Mouse (Mus musculus) heart, postnatal 0 days (tissue): ENCODE measurements around the gene Pglyrp2. TPM values are rescaled to one million over a fixed set of nuclear protein-coding genes. Genes with fewer than 3 reads are reported as not detected.

Experiments
- ATAC-seq: fragments of 200-750 bp; cut with Nextera tagmentation; 2 replicates; pipeline ENCODE4 v1.8.0; 2017; ENCODE audit warnings: low read depth, moderate number of reproducible peaks, moderate library complexity; ENCODE audit not compliant: insufficient read depth
- DNase-seq: peaks from one replicate; pipeline ENCODE4 v3.0.0-alpha.2; 2016; ENCODE audit warnings: low spot score
- H3K27ac ChIP-seq: fragments of 300-500 bp; sonication (generic); 2 replicates; pipeline ENCODE4 v1.5.1; 2014; ENCODE audit warnings: low read depth, mild to moderate bottlenecking
- H3K27me3 ChIP-seq: fragments of 300-500 bp; sonication (generic); 2 replicates; pipeline ENCODE4 v1.6.1; 2014; ENCODE audit warnings: low read length, mixed read lengths; ENCODE audit not compliant: control insufficient read depth, insufficient read depth
- H3K36me3 ChIP-seq: fragments of 300-500 bp; sonication (generic); replicated peaks from 2 replicates; pipeline ENCODE4 v1.6.1; 2014; ENCODE audit warnings: low read length, mixed read lengths; ENCODE audit not compliant: control insufficient read depth, insufficient read depth
- H3K4me1 ChIP-seq: fragments of 300-500 bp; sonication (generic); 2 replicates; pipeline ENCODE4 v1.6.1; 2014; ENCODE audit warnings: antibody characterized with exemption; ENCODE audit not compliant: control insufficient read depth, insufficient read depth
- H3K4me2 ChIP-seq: fragments of 300-500 bp; sonication (generic); 2 replicates; pipeline ENCODE4 v1.6.1; 2014; ENCODE audit warnings: low read depth, mild to moderate bottlenecking, low read length, moderate library complexity
- H3K4me3 ChIP-seq: fragments of 300-500 bp; sonication (generic); 2 replicates; pipeline ENCODE4 v1.5.1; 2014; ENCODE audit warnings: low read depth, low read length
- H3K9ac ChIP-seq: fragments of 300-500 bp; sonication (generic); replicated peaks from 2 replicates; pipeline ENCODE4 v1.6.1; 2014; ENCODE audit warnings: low read depth, low read length, mixed read lengths
- H3K9me3 ChIP-seq: fragments of 300-500 bp; sonication (generic); replicated peaks from 2 replicates; pipeline ENCODE4 v1.6.1; 2016; ENCODE audit warnings: low read length; ENCODE audit not compliant: control insufficient read depth
- CTCF ChIP-seq: IDR thresholded peaks from 2 replicates; pipeline ENCODE4 v1.5.1; 2016; ENCODE audit warnings: antibody characterized with exemption, control low read depth, low read depth
- EP300 ChIP-seq: IDR thresholded peaks from 2 replicates; pipeline ENCODE4 v1.6.1; 2016; ENCODE audit warnings: antibody characterized with exemption, low read depth
- WGBS: fragments of 180-500 bp; shearing (Covaris S2); extraction: QIAGEN DNeasy Blood & Tissue Kit; methylation state at CpG from one replicate; pipeline ENCODE4 v1.1.7; 2014; 5-methylcytosine and 5-hydroxymethylcytosine counted together
- polyA plus RNA-seq: library from polyadenylated mRNA; unstranded; fragments of >200 nt; fragmentation: Nextera tagmentation; extraction: Ambion mirVana; gene quantifications from 2 replicates; pipeline ENCODE4 v1.2.1, GENCODE M21; 2015
- total RNA-seq: library from RNA; depleted of rRNA; stranded (reverse); fragments of >200 nt; gene quantifications from 2 replicates; pipeline ENCODE4 v1.2.3, GENCODE M21; 2014; ENCODE audit warnings: low replicate concordance

Pglyrp2 gene
- total and polyA plus RNA-seq, 2 experiments from 2014 or later: not detected

GRCm38 (mm10) chr17:32437106-32437505 lies 13.1 kb upstream of the Pglyrp2 start:
- no peak overlapping the region for H3K4me2 ChIP-seq
- DNase-seq: no peak
- no peak overlapping the region for H3K4me3 ChIP-seq
- no peaks in the 10 kb centered on the region for H3K36me3 ChIP-seq
- no peak overlapping the region for H3K9ac ChIP-seq
- H3K27ac ChIP-seq: no peak overlapping the region
- no peaks in the 10 kb centered on the region for H3K27me3 ChIP-seq
- 85% methylated on average over 4 of the region's 4 CpGs for WGBS
- no peaks in the 10 kb centered on the region for H3K4me1 ChIP-seq
- no peak for TF ChIP-seq CTCF
- TF ChIP-seq EP300: no peak
- no peaks in the 10 kb centered on the region for H3K9me3 ChIP-seq
- ATAC-seq: no peak

- TF ChIP-seq EP300: no peak
- no peak for TF ChIP-seq CTCF
- Histone ChIP-seq H3K4me3 (no peak overlapping the region), H3K9ac (no peak overlapping the region), H3K9me3 (no peaks in the 10 kb centered on the region), H3K4me2 (no peak overlapping the region), H3K36me3 (no peaks in the 10 kb centered on the region), H3K4me1 (no peaks in the 10 kb centered on the region), H3K27ac (no peak overlapping the region), H3K27me3 (no peaks in the 10 kb centered on the region)
- ATAC-seq (no peak), DNase-seq (no peak)
- WGBS: 69% methylated on average over 5 of the region's 5 CpGs
Measured at GRCm38 (mm10) chr17:32435151-32435550, 11.2 kb upstream of the Pglyrp2 start.

GRCm38 (mm10) chr17:32434324-32434723 lies 10.4 kb upstream of the Pglyrp2 start:
- no peak for ATAC-seq
- TF ChIP-seq CTCF (no peak), EP300 (no peak)
- WGBS: 52% methylated on average over 4 of the region's 4 CpGs

GRCm38 (mm10) chr17:32431972-32432371 lies 8.0 kb upstream of the Pglyrp2 start:
- Histone ChIP-seq H3K9ac (no peak overlapping the region), H3K27ac (no peak overlapping the region)
- no peak for ATAC-seq

More at GRCm38 (mm10) chr17:32434324-32434723, 10.4 kb upstream of the Pglyrp2 start:
- no peak overlapping the region for H3K9ac ChIP-seq
- no peak overlapping the region for H3K27ac ChIP-seq
- no peaks in the 10 kb centered on the region for H3K9me3 ChIP-seq
- H3K36me3 ChIP-seq: no peaks in the 10 kb centered on the region
- no peak overlapping the region for H3K4me3 ChIP-seq
- no peak overlapping the region for H3K4me2 ChIP-seq
- H3K27me3 ChIP-seq: no peaks in the 10 kb centered on the region
- no peak for DNase-seq
- H3K4me1 ChIP-seq: no peaks in the 10 kb centered on the region

GRCm38 (mm10) chr17:32426610-32427009 lies 2.6 kb upstream of the Pglyrp2 start:
- Histone ChIP-seq H3K36me3 (no peaks in the 10 kb centered on the region), H3K27ac (no peak overlapping the region), H3K4me3 (no peak overlapping the region), H3K27me3 (no peaks in the 10 kb centered on the region), H3K9me3 (no peaks in the 10 kb centered on the region), H3K4me2 (no peak overlapping the region), H3K9ac (no peak overlapping the region), H3K4me1 (no peaks in the 10 kb centered on the region)
- no peak for TF ChIP-seq EP300
- TF ChIP-seq CTCF: no peak
- ATAC-seq: no peak
- DNase-seq: no peak

More at GRCm38 (mm10) chr17:32431972-32432371, 8.0 kb upstream of the Pglyrp2 start:
- H3K9me3 ChIP-seq: no peaks in the 10 kb centered on the region
- H3K4me3 ChIP-seq: no peak overlapping the region
- peak; percentile 66 for TF ChIP-seq CTCF
- TF ChIP-seq EP300: no peak
- no peaks in the 10 kb centered on the region for H3K36me3 ChIP-seq
- H3K4me1 ChIP-seq: no peaks in the 10 kb centered on the region
- H3K4me2 ChIP-seq: no peak overlapping the region
- 42% methylated on average over 3 of the region's 3 CpGs for WGBS
- peak; percentile 49 for DNase-seq
- H3K27me3 ChIP-seq: no peaks in the 10 kb centered on the region

- Histone ChIP-seq H3K9ac (no peak overlapping the region), H3K9me3 (no peaks in the 10 kb centered on the region), H3K4me3 (no peak overlapping the region), H3K4me2 (no peak overlapping the region), H3K27ac (no peak overlapping the region), H3K27me3 (peaks cover 7% of the 10 kb centered on the region; the same call in 1 of the 2 replicates), H3K4me1 (no peaks in the 10 kb centered on the region), H3K36me3 (no peaks in the 10 kb centered on the region)
- 72% methylated on average over 8 of the region's 8 CpGs for WGBS
- ATAC-seq (no peak), DNase-seq (no peak)
- TF ChIP-seq CTCF: no peak
- no peak for TF ChIP-seq EP300
Measured at GRCm38 (mm10) chr17:32420781-32421180, 3.2 kb downstream of the Pglyrp2 start.
